Mouse (Mus musculus): Measurements from ENCODE around the gene Copb2.

Copb2 gene

GRCm38 (mm10) chr9:98563137-98564126 lies at the start of gene Copb2:
Gene Copb2, plus strand, starts transcription at chr9:98563721.
- DNase-seq: peak; percentile 100

- no peak for DNase-seq
Measured at GRCm38 (mm10) chr9:98523872-98524271, 39.6 kb upstream of the Copb2 start.

- peak; percentile 39 to 70 for DNase-seq
Measured at GRCm38 (mm10) chr9:98524786-98525542, 38.6 kb upstream of the Copb2 start.

- DNase-seq: no peak
Measured at GRCm38 (mm10) chr9:98525543-98525924, 38.0 kb upstream of the Copb2 start.

GRCm38 (mm10) chr9:98527226-98527625 lies 36.3 kb upstream of the Copb2 start:
- peak; percentile 51 to 58 for DNase-seq

- no peak for DNase-seq
Measured at GRCm38 (mm10) chr9:98529776-98530175, 33.7 kb upstream of the Copb2 start.

GRCm38 (mm10) chr9:98530999-98531398 lies 32.5 kb upstream of the Copb2 start:
- DNase-seq: no peak

GRCm38 (mm10) chr9:98534675-98535280 lies 28.7 kb upstream of the Copb2 start:
- no peak for DNase-seq

GRCm38 (mm10) chr9:98535763-98536162 lies 27.8 kb upstream of the Copb2 start:
- no peak for DNase-seq

- DNase-seq: no peak
Measured at GRCm38 (mm10) chr9:98538017-98538712, 25.4 kb upstream of the Copb2 start.

GRCm38 (mm10) chr9:98538713-98539360 lies 24.7 kb upstream of the Copb2 start:
- DNase-seq: peak; percentile 81 to 85

- no peak for DNase-seq
Measured at GRCm38 (mm10) chr9:98544042-98544441, 19.5 kb upstream of the Copb2 start.

- no peak for DNase-seq
Measured at GRCm38 (mm10) chr9:98583852-98584251, 20.3 kb downstream of the Copb2 start.

- no peak for DNase-seq
Measured at GRCm38 (mm10) chr9:98600094-98600493, 36.6 kb downstream of the Copb2 start.

- peak; percentile 76 to 77 for DNase-seq
Measured at GRCm38 (mm10) chr9:98601156-98601836, 37.8 kb downstream of the Copb2 start, which contains the start of gene Mrps22. Gene Mrps22, minus strand, starts transcription at chr9:98601660.

GRCm38 (mm10) chr9:98601837-98602359 lies 38.4 kb downstream of the Copb2 start:
- DNase-seq: no peak

- DNase-seq: no peak
Measured at GRCm38 (mm10) chr9:98604896-98605295, 41.4 kb downstream of the Copb2 start.

GRCm38 (mm10) chr9:98628480-98628879 lies 65.0 kb downstream of the Copb2 start:
- no peak for DNase-seq

- no peak for DNase-seq
Measured at GRCm38 (mm10) chr9:98633287-98634162, 70.0 kb downstream of the Copb2 start.
